Mouse (Mus musculus): ENCODE measurements at regions not wholly inside any gene's neighbourhood (a gene's known extent, or its start where the extent isn't known, plus 50 kb on each side); places are given as distances from the start of the nearest gene placed in this dataset.

DNA sequence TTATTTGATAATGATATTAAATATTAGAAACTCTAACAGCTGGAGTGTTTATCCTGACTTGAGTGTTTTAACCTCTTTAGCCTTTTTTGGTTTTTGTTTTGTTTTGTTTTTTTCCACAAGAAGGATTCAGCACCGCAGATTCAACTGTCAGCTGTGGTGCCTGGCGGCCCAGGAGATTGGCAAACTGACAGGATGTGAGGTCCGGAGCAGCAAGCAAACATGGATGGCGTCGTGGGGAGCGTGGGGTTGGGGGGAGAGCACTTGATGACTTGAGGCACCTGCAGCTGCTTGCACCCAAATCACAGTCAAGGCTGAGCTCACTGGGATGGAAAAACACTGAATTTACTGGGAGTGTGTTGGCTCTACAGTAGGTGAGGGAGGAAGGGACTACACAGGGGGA is 222.5 kb upstream of the Prox1 start:
- H3K4me1 ChIP-seq = no peaks in the 10 kb centered on the region
- 77% methylated on average over 6 of the region's 6 CpGs for WGBS
- H3K9ac ChIP-seq = no peak overlapping the region
- no peak overlapping the region for H3K4me2 ChIP-seq (replicated peaks)
- no peaks in the 10 kb centered on the region for H3K9me3 ChIP-seq (replicated peaks)
- H3K4me3 ChIP-seq = no peak overlapping the region
- ATAC-seq (ENCODE audit: low FRiP score) = no peak
- H3K27ac ChIP-seq = no peak overlapping the region
- no peaks in the 10 kb centered on the region for H3K27me3 ChIP-seq
- H3K36me3 ChIP-seq = no peaks in the 10 kb centered on the region

DNA sequence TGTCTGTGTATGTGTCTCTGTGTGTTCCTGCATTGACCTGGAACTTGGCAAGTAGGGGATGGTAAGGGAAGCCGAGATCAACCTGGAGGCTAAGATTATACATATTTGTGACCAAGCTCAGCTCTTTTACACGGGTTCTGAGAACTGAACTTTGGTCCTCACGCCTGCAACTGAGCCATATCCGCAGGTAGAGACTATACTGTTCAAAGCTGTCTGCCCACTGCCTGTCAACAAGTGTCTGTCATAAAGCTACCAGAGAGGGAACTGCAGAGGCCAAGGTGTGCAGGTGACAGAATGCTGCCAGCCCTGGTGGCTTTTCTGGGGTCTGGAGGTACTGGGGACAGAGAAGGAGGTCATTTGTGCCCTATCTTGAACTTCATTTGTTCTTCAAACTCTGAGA is 218.3 kb upstream of the Prox1 start:
- WGBS = 93% methylated on average over 4 of the region's 4 CpGs
- Histone ChIP-seq H3K4me3 (no peak overlapping the region), H3K27me3 (no peaks in the 10 kb centered on the region), H3K9me3 (replicated peaks) (no peaks in the 10 kb centered on the region), H3K27ac (no peak overlapping the region), H3K4me1 (no peaks in the 10 kb centered on the region), H3K4me2 (replicated peaks) (no peak overlapping the region), H3K36me3 (no peaks in the 10 kb centered on the region), H3K9ac (no peak overlapping the region)
- ATAC-seq (ENCODE audit: low FRiP score) = no peak

DNA sequence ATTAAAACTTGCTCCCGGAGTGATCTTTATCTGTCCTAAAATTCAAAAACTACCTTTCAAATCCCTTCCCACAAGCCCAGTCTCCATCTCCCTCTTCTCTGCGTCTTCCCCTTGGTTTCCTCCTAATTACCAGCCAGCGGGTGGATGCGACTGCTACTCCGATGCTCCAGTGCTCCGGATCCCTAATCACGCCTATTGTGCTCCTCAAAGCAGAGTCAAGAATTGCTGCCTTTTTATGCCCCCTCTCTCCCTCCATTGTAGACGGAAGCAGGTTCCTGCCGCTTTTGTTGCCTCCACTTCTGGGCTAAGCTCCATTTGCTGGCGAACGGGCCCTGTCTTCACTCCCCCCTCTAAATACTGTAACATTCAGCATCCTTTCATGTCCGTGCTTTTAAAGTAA is 214.0 kb upstream of the Prox1 start:
- 40% methylated on average over 12 of the region's 12 CpGs for WGBS
- Histone ChIP-seq H3K9me3 (replicated peaks) (no peaks in the 10 kb centered on the region), H3K4me3 (no peak overlapping the region), H3K9ac (no peak overlapping the region), H3K4me1 (peaks cover 12% of the 10 kb centered on the region), H3K36me3 (no peaks in the 10 kb centered on the region), H3K27me3 (no peaks in the 10 kb centered on the region), H3K27ac (no peak overlapping the region), H3K4me2 (replicated peaks) (no peak overlapping the region)
- no peak for ATAC-seq (ENCODE audit: low FRiP score)

DNA sequence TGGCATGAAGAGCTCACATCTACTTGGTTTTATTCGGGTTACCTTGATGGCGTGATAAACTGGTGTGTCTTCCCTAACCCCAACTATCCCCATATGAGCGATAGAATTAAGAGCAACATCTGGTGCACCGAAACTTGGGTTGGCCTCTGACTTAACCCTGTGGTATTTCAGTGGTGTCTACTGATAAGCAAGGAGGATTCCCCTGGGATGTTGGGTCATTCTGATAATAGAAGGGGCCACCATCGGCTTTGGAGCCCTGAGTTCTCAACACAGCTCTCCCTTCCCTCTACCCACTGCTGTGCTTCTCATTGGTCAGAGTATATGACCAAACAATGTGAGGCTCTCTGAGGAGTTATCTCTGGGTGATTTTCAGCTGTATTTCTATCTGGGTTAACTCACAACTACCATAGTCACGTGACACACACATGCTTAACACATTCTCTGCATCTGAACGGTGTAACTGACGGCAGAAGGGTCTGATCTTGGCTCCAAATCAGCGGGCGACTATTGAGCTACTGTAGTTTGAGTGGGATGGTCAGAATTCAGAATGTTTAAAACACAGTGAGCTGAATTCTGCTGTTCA is 212.8 kb upstream of the Prox1 start:
- Histone ChIP-seq H3K9me3 (replicated peaks) (no peaks in the 10 kb centered on the region), H3K27ac (no peak overlapping the region), H3K36me3 (no peaks in the 10 kb centered on the region), H3K4me3 (no peak overlapping the region), H3K4me1 (peaks cover 12% of the 10 kb centered on the region), H3K4me2 (replicated peaks) (no peak overlapping the region), H3K27me3 (no peaks in the 10 kb centered on the region), H3K9ac (no peak overlapping the region)
- no peak for ATAC-seq (ENCODE audit: low FRiP score)
- 82% methylated on average over 10 of the region's 10 CpGs for WGBS

DNA sequence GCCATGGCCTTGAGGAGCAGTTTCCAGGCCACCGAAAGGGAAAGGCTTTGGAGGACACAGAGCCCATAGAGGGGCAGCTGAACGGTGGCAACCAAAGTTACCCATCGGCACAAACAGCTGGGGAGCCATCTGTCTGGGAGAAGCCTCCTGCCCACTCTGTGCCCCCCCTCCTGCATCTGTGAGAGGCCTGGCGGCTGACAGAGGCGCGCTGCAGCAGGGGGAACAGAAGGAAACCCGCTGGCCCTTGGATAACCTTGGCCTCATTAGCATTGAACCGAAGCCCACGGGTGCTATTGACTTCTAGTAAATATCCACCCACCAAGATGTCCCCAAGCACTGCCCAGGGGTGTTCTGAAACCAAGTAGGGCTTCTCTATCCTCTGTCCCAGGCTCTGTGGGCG is 209.6 kb upstream of the Prox1 start:
- ATAC-seq (ENCODE audit: low FRiP score) = peak; percentile 48; the same call in 1 of the 2 replicates

DNA sequence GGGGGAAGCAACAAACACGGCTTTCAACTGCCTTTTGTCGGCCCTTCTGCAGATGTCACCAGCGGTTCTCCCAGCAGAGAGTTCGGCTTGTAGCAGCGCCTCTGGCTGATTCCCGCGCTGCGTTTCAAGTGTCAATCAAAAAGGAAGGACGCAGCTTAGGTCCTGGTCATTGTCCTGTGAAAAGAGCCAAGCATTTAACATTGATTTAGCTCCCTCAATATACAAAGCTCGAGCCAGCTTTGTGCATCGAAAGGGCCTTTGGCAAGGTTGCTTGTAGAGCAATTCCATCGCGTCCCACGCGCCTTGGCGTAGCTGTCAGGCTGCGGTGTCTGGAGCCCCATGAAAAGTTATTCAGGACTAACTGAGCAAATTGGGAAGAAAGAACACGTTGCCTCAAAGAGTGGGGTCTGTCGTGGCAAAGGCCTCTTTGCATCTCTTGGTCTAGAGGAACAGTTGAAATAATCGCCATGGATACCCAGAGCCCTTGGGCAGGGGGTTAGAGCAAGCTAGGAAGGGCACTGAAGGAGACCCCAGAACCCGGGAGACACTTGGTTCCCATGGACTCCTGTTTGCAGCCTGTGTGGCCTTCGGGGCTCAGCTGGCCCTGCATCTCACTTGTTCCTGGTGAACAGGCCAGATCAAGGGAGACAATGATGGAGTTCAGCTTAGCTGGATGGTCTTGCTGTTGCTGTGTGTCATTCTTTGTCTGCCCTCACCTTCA is 204.8 kb upstream of the Prox1 start:
- Histone ChIP-seq H3K9ac (no peak overlapping the region), H3K36me3 (no peaks in the 10 kb centered on the region), H3K4me3 (no peak overlapping the region), H3K4me2 (replicated peaks) (0 out of 2 replicates have a peak overlapping the region, but pooled peaks have one; percentile 2), H3K27me3 (no peaks in the 10 kb centered on the region), H3K27ac (no peak overlapping the region), H3K4me1 (peaks cover 20% of the 10 kb centered on the region), H3K9me3 (replicated peaks) (no peaks in the 10 kb centered on the region)
- 37% methylated on average over 22 of the region's 22 CpGs for WGBS
- 0 out of 2 replicates have a peak, but pooled peaks have one; percentile 18 for ATAC-seq (ENCODE audit: low FRiP score)

More for the DNA sequence above, 209.6 kb upstream of the Prox1 start:
- no peaks in the 10 kb centered on the region for H3K27me3 ChIP-seq
- no peak overlapping the region for H3K27ac ChIP-seq
- H3K9ac ChIP-seq = no peak overlapping the region
- no peak overlapping the region for H3K4me3 ChIP-seq
- H3K9me3 ChIP-seq (replicated peaks) = no peaks in the 10 kb centered on the region
- H3K4me1 ChIP-seq = peaks cover 17% of the 10 kb centered on the region
- H3K4me2 ChIP-seq (replicated peaks) = no peak overlapping the region
- 38% methylated on average over 10 of the region's 10 CpGs for WGBS
- no peaks in the 10 kb centered on the region for H3K36me3 ChIP-seq

DNA sequence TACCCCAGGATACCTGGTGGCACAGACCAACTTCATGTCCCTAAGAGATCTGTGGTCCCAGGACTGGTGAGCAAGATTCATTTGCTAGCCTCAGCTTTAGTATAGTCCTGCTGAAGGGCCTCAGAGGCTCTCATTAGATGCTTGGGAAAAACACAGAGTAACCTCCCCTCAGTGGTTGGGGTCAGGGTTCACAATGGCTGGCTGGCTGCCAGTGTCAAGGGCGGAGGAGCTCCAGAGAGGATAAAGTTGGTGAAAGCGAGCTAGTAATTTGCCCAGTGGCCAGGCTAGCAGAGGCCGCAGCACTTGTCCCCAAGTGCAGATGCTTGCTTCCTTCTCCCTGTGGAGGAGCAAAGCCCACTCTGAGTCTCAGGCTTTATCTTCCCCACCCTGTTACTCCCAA is 203.8 kb upstream of the Prox1 start:
- Histone ChIP-seq H3K4me3 (no peak overlapping the region), H3K9me3 (replicated peaks) (no peaks in the 10 kb centered on the region), H3K27me3 (no peaks in the 10 kb centered on the region), H3K4me1 (peaks cover 13% of the 10 kb centered on the region), H3K9ac (no peak overlapping the region), H3K27ac (no peak overlapping the region), H3K4me2 (replicated peaks) (no peak overlapping the region), H3K36me3 (no peaks in the 10 kb centered on the region)
- no peak for ATAC-seq (ENCODE audit: low FRiP score)
- WGBS = 25% methylated on average over 3 of the region's 3 CpGs

DNA sequence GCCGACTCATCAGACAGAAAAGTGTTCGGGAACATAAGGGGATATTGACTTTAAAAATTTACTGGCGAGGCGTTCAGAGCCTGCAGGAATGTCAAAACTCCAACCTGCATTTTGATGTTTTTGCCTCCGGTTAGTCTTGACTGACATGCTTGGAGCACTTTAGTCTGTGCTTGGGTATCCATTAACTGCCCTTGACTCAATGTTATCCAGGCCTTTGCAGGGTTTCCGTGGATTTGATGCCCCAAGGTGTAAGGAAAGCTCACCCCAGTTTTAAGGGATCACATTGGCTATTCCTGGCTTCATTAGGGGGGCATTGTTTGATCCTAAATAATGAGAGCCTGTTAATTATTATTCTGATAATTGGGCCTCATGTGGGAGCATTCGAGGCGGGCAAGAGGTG is 196.1 kb upstream of the Prox1 start:
- H3K27ac ChIP-seq = no peak overlapping the region
- no peak overlapping the region for H3K4me2 ChIP-seq (replicated peaks)
- ATAC-seq (ENCODE audit: low FRiP score) = no peak
- H3K9ac ChIP-seq = no peak overlapping the region
- no peak overlapping the region for H3K4me3 ChIP-seq
- 73% methylated on average over 8 of the region's 8 CpGs for WGBS
- H3K27me3 ChIP-seq = no peaks in the 10 kb centered on the region; the same call in 1 of the 2 replicates
- no peaks in the 10 kb centered on the region for H3K4me1 ChIP-seq
- H3K9me3 ChIP-seq (replicated peaks) = no peaks in the 10 kb centered on the region
- no peaks in the 10 kb centered on the region for H3K36me3 ChIP-seq

DNA sequence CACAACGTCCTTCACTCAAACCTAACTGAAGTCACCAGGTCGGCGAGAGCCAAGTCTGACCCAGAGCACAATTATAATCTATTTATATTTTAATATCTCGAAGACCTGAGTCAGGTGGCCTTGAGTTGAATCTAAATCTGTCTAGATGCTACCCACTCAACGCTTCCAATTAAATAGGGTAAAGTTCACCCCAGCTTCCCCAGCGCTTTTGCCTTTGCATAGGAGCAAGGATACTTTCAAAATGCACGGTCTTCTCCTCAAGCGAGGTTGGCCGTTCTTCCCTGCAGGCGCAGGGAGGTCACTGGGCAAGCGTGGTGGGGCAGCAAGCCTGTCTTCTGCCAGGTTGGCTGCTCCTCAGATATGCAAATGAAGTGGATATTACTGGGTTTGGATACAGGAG is 194.6 kb upstream of the Prox1 start:
- Histone ChIP-seq H3K27me3 (no peaks in the 10 kb centered on the region; the same call in 1 of the 2 replicates), H3K4me2 (replicated peaks) (no peak overlapping the region), H3K4me3 (no peak overlapping the region), H3K4me1 (no peaks in the 10 kb centered on the region), H3K36me3 (no peaks in the 10 kb centered on the region), H3K9ac (no peak overlapping the region), H3K27ac (no peak overlapping the region), H3K9me3 (replicated peaks) (no peaks in the 10 kb centered on the region)
- no peak for ATAC-seq (ENCODE audit: low FRiP score)
- WGBS = 86% methylated on average over 11 of the region's 11 CpGs

DNA sequence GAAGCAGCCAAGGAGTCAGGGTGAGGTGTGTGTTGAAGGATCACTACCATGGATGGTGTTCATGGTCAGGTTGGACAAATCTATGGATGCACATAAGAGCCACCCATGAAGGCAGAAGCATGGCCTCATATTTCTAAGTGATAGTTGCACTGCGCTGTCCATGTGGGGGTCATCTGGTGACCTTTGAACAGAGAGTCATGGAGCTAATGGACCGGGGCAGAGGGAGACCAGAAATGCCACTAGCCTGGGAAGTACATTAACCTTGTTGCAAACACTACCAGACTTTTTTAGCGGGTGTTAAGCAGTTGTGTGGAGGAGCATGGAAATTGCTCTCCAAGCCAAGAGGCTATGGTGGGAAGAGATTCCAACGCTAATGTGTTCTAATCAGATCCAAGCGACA is 190.1 kb upstream of the Prox1 start:
- Histone ChIP-seq H3K4me1 (no peaks in the 10 kb centered on the region), H3K36me3 (no peaks in the 10 kb centered on the region), H3K9me3 (replicated peaks) (no peaks in the 10 kb centered on the region), H3K27ac (no peak overlapping the region), H3K9ac (no peak overlapping the region), H3K4me2 (replicated peaks) (no peak overlapping the region), H3K27me3 (no peaks in the 10 kb centered on the region; the same call in 1 of the 2 replicates), H3K4me3 (no peak overlapping the region)
- WGBS = 89% methylated on average over 5 of the region's 5 CpGs
- ATAC-seq (ENCODE audit: low FRiP score) = no peak

DNA sequence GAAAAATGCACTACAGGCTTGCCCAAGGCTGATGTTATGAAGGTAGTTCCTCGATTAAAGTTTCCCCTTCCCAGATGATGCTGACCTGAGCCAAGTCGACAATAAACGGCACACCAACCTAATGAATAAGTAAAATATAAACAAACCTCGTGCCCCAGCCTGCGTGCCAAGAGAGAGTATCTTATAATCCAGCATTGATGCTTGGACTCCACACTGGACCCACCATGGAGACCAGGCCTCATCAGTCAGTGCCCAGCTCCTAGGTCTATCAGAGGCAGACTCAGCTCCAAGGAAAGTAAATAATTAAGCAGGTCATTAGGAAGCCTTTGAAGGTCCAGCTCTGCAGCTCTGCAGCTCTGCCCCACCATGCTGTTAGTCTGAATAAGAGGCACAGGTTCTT is 187.3 kb upstream of the Prox1 start:
- Histone ChIP-seq H3K27ac (no peak overlapping the region), H3K4me1 (no peaks in the 10 kb centered on the region), H3K4me2 (replicated peaks) (no peak overlapping the region), H3K9ac (no peak overlapping the region), H3K4me3 (no peak overlapping the region), H3K36me3 (no peaks in the 10 kb centered on the region), H3K27me3 (no peaks in the 10 kb centered on the region), H3K9me3 (replicated peaks) (no peaks in the 10 kb centered on the region)
- no peak for ATAC-seq (ENCODE audit: low FRiP score)
- WGBS = 80% methylated on average over 5 of the region's 5 CpGs

DNA sequence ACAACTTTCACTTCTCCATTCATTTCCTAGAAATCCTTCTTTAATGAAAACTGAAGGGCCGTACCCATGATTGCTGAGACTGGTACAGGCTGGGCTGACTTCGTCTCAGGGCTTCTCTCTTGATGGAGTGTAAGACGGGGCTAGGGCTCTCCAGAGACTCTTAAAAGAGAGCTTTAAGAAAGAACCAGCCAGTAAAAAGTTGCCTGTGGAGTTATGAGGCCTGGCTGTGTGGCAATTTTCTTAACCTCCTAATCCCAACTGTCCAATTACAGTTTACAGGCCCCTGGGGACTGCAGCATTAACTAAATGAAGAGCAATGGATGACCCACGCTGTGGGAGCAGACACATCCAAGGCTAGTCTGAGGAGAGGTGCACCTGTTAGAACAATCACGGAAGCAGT is 177.1 kb upstream of the Prox1 start:
- Histone ChIP-seq H3K27ac (no peak overlapping the region), H3K9ac (no peak overlapping the region), H3K4me1 (peaks cover 5% of the 10 kb centered on the region; the same call in 1 of the 2 replicates), H3K9me3 (replicated peaks) (no peaks in the 10 kb centered on the region), H3K4me2 (replicated peaks) (no peak overlapping the region), H3K27me3 (no peaks in the 10 kb centered on the region; the same call in 1 of the 2 replicates), H3K36me3 (no peaks in the 10 kb centered on the region), H3K4me3 (no peak overlapping the region)
- 78% methylated on average over 5 of the region's 5 CpGs for WGBS
- ATAC-seq (ENCODE audit: low FRiP score) = no peak

DNA sequence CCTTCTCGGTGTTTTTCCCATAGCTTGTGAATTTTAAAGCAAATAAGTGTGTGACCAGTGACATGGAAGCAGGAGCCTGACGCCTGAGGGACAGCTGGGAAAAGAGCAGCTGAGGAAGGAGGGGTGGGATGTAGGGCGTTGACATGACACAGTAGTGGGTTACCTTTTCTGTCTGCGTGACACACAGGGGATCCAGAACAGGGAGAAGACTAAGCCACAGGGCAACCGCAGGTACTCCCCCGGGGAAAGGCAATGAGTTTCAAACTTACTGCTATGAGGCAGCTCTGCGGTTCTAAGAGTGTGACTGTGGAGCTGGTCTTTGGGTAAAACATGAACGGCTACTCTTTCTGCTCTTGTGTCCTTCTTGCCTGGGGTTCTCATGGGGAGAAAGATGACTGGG is 170.2 kb upstream of the Prox1 start:
- Histone ChIP-seq H3K27me3 (0 out of 2 replicates have a peak, but pooled peaks cover 4% of the 10 kb centered on the region), H3K4me1 (peaks cover 5% of the 10 kb centered on the region; the same call in 1 of the 2 replicates), H3K4me2 (replicated peaks) (no peak overlapping the region), H3K4me3 (no peak overlapping the region), H3K27ac (no peak overlapping the region), H3K9ac (no peak overlapping the region), H3K9me3 (replicated peaks) (no peaks in the 10 kb centered on the region), H3K36me3 (no peaks in the 10 kb centered on the region)
- ATAC-seq (ENCODE audit: low FRiP score) = no peak
- 86% methylated on average over 8 of the region's 8 CpGs for WGBS

All from hindbrain, embryonic 12.5 days (tissue).